Mouse (Mus musculus): ENCODE measurements around the gene Plce1.

Gene Plce1

DNA sequence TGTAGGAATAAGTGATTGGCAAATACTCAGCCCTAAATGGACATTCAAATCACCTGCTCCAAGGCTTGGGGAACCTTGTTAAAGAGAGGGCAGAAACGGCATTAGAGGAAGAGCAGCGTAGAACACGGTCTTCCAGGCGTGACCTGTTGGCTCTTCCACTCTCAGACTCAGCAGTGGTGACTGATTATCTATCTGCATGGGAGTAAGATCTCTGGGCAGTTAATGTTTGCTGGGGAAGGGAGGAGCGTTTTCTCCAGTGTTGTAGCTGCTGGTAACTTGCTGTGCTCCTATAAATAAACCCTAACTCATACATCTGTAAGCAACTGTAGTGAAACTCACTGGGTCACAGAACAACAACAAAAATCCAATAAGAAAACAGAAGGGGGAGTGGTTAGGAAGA is 108.6 kb downstream of the Plce1 start:
- DNase-seq (ENCODE audit: low spot score) = no peak

DNA sequence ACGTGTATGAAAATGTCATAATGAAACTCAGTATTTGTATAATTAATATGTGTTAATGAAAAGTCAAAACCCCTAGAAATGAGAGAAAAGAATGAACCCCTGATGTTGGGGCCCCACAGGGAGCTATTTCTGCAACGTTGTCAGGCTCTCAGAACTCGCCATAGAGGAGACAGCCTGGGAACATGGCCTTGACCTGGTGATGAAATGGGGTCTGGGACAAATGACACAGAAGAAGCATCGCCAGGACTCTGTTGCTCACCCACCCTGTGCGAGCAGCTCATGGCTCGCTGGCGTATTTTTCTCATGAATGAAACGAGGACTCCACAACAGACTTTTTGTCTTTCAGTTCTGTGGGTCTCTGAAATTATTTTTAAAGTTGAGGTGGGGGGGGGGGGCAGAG is 109.0 kb downstream of the Plce1 start:
- no peak for DNase-seq (ENCODE audit: low spot score)

DNA sequence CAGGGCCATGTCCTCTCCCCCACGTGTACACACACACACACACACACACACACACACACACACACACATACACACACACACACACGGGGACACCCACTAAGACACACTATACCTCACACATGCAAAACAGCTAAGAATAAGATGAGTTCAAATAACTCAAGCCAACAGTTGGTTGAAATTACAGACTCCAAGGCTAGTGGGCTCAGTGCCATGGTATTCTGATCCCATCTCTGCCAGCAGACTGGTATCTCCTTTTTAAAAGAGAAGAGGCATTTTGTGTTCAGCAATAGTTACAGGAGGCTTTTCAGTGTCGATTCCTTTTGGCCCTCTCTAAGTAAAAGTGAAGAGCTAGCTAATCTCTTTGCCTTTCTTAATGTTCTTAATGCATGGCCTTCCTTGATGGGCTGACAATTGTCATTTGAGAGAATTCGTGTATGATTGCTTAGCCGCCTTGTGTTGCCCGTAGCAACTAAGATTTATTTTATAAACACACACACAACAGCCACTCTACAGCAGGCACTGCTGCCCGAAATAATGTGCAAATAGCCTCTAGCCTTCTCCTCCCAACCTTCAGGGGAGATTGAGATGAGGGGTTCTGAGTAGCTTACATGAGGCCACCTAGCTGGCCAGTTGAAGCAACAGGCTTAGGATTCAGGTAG is 111.8 kb downstream of the Plce1 start:
- no peak for DNase-seq (ENCODE audit: low spot score)

DNA sequence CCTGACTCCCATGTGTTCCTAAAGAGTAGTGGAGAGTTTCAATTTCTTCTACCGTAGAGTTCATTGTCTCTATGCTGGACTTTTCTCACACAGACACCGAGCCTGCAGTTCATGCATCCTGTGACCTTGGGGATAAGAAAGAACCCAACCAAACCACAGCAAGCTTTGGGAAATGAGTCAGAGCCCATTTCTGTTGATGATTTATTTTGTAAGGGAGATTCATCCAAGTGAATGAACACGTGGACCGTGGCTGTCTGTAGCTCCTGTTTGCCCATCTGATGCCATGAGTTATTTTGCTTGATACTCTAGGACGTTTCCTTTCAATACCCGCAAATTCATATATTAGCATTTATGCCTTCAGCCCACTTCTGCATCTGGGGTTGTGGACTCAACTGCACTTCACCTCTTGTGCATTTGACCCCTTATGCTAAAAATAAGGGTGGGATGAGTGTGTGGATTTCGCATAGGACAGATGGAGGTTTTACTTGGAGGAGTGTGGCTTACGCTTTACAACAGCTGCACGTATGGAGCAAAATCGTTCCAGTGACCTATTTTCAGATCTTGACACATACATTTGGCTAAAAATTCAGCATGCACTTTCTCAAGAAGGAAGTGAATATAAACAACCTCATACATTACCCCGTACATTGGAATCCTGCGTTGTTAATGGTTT is 112.5 kb downstream of the Plce1 start:
- DNase-seq (ENCODE audit: low spot score) = no peak

DNA sequence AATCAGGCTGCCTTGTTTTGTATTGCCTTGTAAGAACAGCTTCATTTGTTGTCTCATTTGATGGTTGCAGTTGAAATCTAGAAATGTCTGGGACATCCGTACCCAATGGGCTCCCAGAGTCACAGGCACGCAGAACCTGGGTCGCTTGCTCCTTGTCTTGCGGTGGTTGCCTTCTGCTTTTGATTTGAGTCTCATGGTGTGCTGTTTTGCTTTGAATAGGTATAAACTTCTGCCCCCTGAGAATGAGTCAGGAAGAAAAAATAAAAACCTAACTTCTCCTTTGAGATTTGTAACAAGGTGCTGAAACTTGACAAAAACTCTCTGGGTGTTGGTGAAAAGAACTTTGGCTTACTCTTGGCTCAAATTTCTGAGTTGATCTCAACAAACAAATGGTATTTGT is 115.2 kb downstream of the Plce1 start:
- no peak for DNase-seq (ENCODE audit: low spot score)

DNA sequence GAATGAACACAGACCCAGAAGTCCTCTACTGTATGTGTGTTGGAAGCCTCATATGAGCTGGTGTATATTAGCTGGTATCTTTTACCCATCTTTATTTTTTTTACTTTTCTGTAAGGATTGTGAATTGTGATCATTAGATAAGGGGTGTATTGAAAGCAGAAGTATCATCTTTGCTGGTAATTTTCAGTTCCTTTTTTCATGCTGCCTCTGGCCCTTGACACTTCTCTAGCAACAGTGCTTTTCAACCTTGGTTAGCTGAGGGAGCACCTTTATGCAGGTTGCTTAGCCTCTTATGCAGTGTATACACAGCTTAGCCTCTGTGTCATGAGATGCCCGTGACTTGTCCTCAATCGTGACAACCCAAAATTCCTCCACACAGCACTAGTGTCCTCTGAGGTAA is 116.5 kb downstream of the Plce1 start:
- no peak for DNase-seq (ENCODE audit: low spot score)

DNA sequence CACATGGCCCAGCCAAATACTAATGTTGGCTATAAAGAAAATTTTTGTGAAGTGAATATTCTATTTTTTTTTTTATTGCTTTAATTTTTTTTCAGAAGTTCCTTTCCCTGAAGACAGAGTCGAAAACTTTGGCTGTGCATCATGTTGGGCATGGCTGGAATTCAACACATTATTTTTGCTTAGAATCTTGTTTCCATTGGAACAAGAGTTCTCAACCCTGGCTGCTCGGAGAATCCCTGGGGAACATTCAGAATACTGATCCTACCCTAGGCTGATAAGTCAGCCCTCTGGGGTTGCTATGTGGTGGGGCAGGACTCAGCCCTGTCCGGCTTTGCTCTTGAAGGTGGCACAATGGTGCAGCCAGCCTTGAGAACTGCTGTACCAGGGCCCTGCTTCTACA is 118.1 kb downstream of the Plce1 start:
- no peak for DNase-seq (ENCODE audit: low spot score)

DNA sequence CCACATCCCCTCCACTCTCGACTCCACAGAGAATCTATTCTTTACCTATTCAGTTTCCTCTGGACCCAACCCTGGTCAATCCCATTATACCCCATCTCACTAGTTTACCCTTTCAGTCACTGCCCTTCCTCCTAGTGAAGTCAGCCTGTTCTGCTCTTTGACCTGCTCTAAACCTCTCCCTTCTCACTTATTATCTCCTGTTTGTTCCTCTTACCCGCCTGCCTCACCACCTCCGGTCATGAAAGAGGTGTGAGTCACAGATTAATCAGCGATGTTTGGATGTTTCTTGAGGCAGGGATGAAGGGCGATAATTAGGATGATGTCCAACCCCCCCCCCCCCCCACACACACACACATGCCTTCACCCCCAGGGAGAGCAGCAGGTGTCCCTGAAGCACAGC is 120.2 kb downstream of the Plce1 start:
- no peak for DNase-seq (ENCODE audit: low spot score)

DNA sequence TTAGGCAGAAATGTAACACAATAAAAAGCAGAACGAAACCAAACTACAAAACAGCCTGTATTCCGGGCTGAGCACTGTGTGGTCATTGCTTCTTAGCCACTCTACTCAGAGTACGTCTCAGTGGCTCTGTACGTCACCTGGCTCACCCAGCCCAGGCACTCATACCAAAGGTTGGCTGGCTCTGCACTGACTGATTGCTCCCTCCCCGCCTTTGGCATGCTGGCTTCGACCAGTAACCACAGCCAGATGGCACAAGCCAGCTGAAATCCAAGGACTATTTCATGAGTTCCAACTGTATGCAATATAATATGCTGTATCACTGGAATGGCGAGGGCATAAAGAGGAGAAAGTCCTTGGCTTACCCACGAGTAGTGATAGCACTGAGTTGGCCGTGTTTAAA is 121.9 kb downstream of the Plce1 start:
- no peak for DNase-seq (ENCODE audit: low spot score)

DNA sequence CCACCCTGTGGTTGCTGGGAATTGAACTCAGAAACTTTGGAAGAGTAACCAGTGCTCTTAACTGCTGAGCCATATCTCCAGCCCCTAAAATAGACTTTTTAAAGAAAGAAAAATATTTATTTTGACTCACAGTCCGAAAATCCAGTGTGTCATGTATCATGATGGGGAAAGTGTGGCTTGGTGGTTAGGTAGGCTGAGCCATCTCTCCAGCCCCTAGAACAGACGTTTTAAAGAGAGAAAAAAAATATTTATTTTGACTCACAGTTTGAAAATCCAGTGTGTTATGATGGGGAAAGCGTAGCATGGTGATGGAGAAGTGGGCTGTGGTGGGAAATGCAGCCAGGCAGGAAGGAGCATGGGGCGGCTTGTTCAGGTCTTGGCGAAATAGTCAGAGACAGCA is 126.3 kb downstream of the Plce1 start:
- no peak for DNase-seq (ENCODE audit: low spot score)

DNA sequence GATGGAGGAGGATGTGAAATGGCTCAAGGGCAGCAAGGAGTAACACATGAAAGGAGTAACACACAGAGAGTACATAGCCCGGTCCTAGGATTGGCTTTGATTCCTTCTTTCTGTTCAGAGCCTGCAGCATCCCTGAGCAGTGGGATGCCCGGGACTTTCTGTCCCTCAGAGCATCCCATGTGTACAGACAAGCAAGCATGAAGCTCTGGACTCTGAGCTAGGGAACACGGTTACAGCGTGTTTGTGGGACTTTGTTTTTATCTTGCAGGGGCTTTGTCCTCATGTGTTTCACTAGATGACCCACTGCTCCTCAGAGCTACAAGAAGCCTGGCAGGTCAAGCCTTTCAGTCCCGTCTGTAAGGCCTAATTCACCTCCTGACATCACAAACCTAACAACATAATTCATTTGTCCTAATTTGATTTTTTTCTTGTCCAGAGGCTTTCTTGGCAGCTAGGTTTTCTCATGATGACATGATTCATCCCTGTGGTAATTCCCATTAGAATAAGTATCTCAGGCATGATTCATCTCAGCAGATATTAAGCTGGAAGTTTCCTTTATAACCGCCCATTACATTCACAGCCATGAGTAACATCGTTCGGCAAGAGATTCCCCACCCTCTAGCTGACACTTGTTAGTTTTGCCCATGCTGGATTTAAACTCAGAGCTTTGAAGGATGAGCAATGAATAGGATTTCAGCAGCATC is 128.2 kb downstream of the Plce1 start:
- DNase-seq (ENCODE audit: low spot score) = no peak

DNA sequence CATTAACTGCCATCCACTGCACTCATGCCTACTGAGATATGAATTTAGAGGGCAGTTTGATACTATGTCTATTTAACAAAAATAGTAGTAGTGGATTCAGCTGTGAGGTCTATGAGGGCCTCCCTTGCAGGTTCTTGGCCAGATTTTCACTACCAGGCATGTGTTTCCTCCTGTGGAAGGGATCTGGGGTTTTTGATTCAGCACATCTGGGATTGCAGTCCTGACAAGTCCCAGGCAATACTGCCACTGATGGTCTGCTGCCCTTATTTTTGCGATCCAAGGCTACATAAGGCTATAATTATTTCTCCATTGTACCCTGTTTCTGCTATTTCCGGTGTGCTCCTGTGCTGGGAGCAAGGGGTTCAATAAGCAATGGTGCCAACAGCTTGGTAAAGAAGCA is 129.4 kb downstream of the Plce1 start:
- no peak for DNase-seq (ENCODE audit: low spot score)

DNA sequence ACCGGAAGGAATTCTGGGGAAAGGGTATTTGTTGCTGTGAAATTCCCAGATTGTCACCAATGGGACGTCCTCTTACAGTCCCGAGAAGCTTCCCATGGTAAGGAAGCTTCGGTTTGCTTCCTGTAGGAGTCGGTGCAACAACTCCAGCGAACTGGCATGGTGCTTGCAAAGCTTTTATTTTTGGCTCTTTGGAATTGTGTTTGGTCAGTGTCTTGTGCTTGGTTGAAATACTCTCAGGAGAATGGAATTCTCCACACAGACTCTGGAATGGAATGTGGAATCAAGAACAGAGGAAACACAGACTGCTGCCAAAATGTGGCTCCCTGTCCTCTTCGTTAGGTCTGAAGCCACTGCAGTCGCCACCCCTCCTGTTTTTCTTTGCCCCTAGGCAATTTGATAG is 129.9 kb downstream of the Plce1 start:
- no peak for DNase-seq (ENCODE audit: low spot score)

DNA sequence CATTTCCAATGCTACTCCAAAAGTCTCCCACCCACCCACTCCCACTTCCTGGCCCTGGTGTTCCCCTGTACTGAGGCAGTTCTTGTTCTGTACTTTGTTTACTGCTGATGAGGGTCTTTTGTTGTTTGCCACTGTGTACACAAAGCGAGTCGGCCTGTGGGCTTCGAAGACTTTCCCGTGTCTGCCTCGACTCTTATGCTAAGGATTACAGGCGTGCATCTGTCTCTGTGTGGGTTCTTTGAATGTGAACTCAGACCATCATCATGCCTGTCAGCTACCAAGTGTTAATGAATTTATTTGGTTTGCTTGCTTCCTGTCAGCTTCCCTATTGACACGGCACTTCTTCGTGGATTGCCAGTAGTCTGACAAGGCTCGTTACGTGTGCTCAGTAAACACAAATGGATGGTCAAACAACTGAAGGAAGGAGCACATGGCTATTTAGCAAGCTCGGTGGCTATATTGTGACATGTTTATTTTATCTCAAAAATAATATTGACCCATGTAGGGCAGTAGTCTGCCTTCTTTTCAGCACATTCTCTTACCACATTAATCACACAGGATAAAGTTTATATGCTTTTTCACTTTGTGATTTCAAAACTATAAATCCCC is 133.3 kb downstream of the Plce1 start:
- no peak for DNase-seq (ENCODE audit: low spot score)

DNA sequence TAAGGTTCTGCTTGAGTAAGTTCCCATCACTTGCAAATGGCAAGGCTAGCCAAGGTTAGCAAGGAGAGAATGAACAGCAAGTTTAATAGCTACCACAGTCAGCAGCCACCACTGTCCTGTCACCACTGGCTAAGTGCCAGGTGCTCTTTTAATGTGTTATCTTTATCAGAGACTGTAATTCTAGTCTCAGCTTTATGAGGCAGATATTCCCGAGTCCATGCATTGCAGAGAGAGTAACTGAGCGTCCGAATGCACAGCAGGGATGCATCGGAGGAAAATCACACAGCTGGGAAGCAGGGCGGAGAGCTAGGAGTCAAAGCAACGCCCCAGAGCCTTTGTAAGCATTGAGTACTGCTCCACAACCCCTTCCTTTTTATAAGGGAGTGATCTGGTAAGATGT is 134.4 kb downstream of the Plce1 start:
- no peak for DNase-seq (ENCODE audit: low spot score)

DNA sequence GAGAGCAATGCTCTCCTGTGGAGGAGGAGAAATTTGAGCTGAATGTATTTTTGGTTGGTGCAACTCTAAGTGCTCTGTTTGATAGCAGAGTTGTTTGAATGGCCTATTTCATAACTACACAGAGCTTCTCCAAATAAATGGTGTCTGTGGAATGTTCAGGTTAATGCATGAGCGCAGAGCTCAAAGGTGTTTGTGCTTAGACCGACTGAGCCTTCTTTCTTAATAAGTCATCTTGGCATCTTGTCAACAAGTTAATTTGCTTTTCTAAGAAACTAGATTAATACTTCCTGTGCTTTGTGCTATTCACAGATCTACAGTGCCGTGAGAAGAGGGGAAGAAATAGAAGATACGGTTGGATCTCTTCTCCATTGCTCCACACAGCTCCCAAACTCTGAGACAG is 139.2 kb downstream of the Plce1 start:
- no peak for DNase-seq (ENCODE audit: low spot score)

DNA sequence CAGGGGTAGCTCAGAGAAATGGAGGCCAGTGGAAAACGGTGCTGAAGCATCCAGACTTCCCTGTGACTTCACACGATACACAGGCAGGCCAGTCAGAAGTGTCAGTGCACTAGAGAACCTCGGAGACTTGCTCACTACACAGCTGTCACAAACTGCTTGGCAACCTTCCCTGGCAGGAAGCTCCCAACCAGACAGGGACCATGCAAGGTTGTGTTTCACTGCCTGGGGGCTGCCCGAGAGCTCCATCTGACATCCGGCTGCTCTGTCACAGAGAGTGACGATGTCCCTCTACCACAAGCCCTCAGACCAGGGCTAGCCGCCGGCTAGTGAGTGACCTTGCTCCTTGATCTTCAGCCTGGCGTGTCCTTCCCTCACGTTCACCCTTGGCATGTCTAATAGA is 140.6 kb downstream of the Plce1 start:
- no peak for DNase-seq (ENCODE audit: low spot score)

DNA sequence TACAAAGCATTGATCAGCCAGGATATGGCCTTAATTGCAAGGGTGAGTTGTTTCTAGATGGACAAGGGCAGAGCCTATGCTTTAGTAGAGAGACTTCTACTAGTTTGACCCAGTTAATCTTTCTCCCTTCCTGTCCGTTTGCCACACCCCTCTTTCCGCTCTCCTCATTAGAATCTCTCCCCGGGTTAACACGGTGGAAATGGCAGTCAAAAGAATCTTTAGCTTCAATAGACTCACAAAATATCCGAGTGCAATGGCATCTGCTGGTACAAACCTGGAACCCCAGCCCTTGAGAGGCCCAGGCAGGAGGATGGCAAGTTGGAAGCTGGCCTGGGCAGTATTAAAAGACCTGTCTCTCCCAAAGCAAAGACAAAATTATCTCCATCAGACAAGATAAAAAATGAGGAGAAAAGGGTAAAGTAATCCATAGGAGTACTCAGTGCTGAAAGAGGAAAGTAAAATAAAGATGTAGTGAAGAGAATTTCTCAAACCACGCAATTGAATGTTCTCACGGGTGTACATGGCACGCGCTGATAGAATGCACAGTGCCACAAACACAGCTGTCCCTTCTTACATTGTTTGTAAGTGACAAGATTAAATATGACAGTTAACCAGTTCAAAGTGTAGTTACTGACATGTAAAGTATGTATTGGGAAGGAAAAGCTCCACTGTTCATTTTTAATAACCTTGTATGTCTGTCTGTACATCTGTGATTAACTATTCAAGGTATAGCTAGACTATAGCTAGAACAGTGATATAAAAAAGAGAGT is 145.5 kb downstream of the Plce1 start:
- no peak for DNase-seq (ENCODE audit: low spot score)

DNA sequence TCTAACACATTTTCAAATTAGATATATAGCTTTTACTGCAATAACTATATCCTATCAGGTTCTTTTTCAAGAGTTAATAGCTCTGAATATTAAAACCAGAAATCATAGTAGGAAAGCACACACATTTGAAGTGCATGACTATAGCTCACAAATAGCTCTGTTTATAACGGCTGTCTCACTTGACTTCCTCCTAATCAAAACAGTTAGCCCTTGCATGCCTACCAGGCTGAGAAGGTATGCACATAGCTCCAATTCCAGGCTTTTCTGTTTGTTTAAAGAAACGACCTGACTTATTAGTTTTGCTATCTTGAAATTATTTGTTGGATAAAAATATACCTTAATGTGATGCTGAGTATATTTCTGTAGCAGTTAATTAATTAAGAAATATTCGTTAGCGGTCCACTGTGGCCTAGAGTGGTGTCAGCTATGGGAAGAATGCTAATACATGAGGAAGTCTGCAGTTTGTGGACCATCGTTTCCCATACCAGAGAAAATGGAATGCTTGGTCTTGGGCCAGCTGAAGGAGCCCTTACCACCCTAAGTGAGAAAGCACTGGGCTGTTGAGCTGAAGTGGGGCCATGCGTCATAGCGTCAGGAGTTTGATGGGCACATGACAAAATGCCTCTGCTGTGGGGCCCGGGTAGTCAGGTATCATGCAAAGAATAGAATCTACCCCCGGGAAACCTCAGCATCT is 146.3 kb downstream of the Plce1 start:
- no peak for DNase-seq (ENCODE audit: low spot score)

DNA sequence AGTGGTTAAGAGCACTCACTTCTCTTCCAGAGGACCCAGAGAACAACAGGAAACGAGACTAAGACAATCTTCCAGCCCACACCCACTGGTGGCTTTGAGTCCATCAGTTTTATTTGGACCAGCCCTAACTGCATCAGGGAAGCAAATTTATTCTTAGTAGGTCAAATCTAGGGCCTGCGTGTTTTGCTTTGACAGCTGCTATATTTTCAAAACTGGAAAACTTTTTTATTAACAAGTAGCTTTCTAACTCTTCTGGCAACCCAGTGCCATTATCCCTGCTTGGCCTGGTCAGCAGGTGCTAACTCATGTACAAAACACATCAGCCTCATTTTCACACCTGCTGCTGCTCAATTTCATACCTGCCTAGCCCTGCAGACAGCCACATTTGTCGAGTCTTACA is 151.3 kb downstream of the Plce1 start:
- DNase-seq (ENCODE audit: low spot score) = no peak

DNA sequence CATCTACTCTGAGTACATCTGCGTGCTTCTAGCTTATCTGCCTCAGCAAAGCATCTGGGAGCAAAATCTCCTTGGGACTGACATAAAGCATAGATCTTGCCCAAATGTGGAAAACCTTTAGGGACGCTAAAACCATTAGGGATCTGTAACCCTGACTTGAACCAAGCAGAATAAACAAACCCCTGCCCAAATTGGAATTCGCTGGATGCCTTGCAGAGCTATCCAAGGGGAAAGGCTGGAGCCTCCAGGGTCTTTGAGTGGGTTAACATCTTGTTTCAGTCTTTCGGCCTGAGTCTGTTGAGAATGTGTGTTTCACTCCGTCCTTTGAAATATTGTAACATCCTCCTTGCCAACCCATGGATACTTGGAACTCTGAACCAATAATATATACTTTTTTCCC is 152.4 kb downstream of the Plce1 start:
- DNase-seq (ENCODE audit: low spot score) = no peak

DNA sequence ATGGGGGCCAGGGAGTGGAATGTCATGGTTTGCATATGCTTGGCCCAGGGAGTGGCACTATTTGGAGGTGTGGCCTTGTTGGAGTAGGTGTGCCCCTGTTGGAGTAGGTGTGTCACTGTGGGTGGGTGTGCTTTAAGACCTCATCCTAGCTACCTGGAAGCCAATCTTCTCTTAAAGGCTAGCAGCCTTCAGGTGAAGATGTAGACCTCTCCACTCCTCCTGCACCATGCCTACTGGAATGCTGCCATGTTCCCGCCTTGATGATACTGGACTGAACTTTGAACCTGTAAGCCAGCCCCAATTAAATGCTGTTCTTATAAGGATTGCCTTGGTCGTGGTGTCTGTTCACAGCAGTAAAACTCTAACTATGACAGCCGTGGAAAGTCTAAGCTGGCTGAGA is 158.1 kb downstream of the Plce1 start:
- DNase-seq (ENCODE audit: low spot score) = no peak
